Mouse (Mus musculus) limb, embryonic 10.5 days (tissue): ENCODE measurements at regions not wholly inside any gene's neighbourhood (a gene's known extent, or its start where the extent isn't known, plus 50 kb on each side); places are given as distances from the start of the nearest gene placed in this dataset.
"Not testable (repeated sequence)": the region's sequence is repeated elsewhere in the genome, so short reads cannot be mapped to it uniquely, and the experiment has no call there.

Source experiments
- DNase-seq: peaks from one replicate; pipeline ENCODE4 v3.0.0-alpha.2; 2017; ENCODE audit warnings: low spot score
- H3K27ac ChIP-seq: fragments of 300-500 bp; sonication (generic); 2 replicates; pipeline ENCODE4 v1.5.1; 2016; ENCODE audit warnings: mild to moderate bottlenecking
- H3K27me3 ChIP-seq: fragments of 300-500 bp; sonication (generic); 2 replicates; pipeline ENCODE4 v1.6.1; 2016; ENCODE audit warnings: low read depth, mild to moderate bottlenecking; ENCODE audit not compliant: poor library complexity, severe bottlenecking
- H3K36me3 ChIP-seq: fragments of 300-500 bp; sonication (generic); 2 replicates; pipeline ENCODE4 v1.6.1; 2016; ENCODE audit warnings: mild to moderate bottlenecking, moderate library complexity
- H3K4me1 ChIP-seq: fragments of 300-500 bp; sonication (generic); 2 replicates; pipeline ENCODE4 v1.6.1; 2016
- H3K4me3 ChIP-seq: fragments of 300-500 bp; sonication (generic); 2 replicates; pipeline ENCODE4 v1.5.1; 2016; ENCODE audit warnings: mild to moderate bottlenecking, moderate library complexity
- H3K9me3 ChIP-seq: fragments of 300-500 bp; sonication (generic); replicated peaks from 2 replicates; pipeline ENCODE4 v1.6.1; 2016; ENCODE audit warnings: mild to moderate bottlenecking
- WGBS: fragments of 180-500 bp; shearing (Covaris S2); methylation state at CpG from one replicate; pipeline ENCODE4 v1.1.7; 2016; 5-methylcytosine and 5-hydroxymethylcytosine counted together

GRCm38 (mm10) chr5:64587895-64588738 lies 215.1 kb upstream of the Klf3 start:
- DNase-seq, result no peak
- Histone ChIP-seq H3K27ac (peak overlapping the region; percentile 74), H3K9me3 (no peaks in the 10 kb centered on the region), H3K27me3 (no peaks in the 10 kb centered on the region), H3K4me1 (peaks cover 35% of the 10 kb centered on the region), H3K4me3 (no peak overlapping the region), H3K36me3 (no peaks in the 10 kb centered on the region)
- 33% methylated on average over 8 of the region's 8 CpGs for WGBS

GRCm38 (mm10) chr5:64588768-64589167 lies 214.4 kb upstream of the Klf3 start:
- not testable (repeated sequence) for H3K27ac ChIP-seq
- 94% methylated on average over 8 of the region's 8 CpGs for WGBS

GRCm38 (mm10) chr5:64590036-64590435 lies 213.2 kb upstream of the Klf3 start:
- Histone ChIP-seq H3K36me3 (no peaks in the 10 kb centered on the region), H3K4me3 (no peak overlapping the region), H3K9me3 (no peaks in the 10 kb centered on the region), H3K27me3 (no peaks in the 10 kb centered on the region), H3K4me1 (peaks cover 50% of the 10 kb centered on the region), H3K27ac (no peak overlapping the region)
- WGBS, result 96% methylated on average over 5 of the region's 5 CpGs
- no peak for DNase-seq

More at GRCm38 (mm10) chr5:64588768-64589167, 214.4 kb upstream of the Klf3 start:
- not testable (repeated sequence) for H3K4me3 ChIP-seq, H3K9me3 ChIP-seq, H3K36me3 ChIP-seq, DNase-seq, H3K27me3 ChIP-seq
- H3K4me1 ChIP-seq, result peaks cover 39% of the 10 kb centered on the region

GRCm38 (mm10) chr5:64590747-64591146 lies 212.4 kb upstream of the Klf3 start:
- no peak overlapping the region for H3K4me3 ChIP-seq
- no peaks in the 10 kb centered on the region for H3K27me3 ChIP-seq
- no peak for DNase-seq
- H3K27ac ChIP-seq, result no peak overlapping the region
- H3K9me3 ChIP-seq, result no peaks in the 10 kb centered on the region
- H3K36me3 ChIP-seq, result no peaks in the 10 kb centered on the region
- peaks cover 50% of the 10 kb centered on the region for H3K4me1 ChIP-seq
- WGBS, result 86% methylated on average over 1 of the region's 1 CpGs

GRCm38 (mm10) chr5:64591792-64592191 lies 211.4 kb upstream of the Klf3 start:
- 94% methylated on average over 2 of the region's 2 CpGs for WGBS
- no peak for DNase-seq
- Histone ChIP-seq H3K27me3 (no peaks in the 10 kb centered on the region), H3K36me3 (no peaks in the 10 kb centered on the region), H3K4me1 (peaks cover 57% of the 10 kb centered on the region), H3K4me3 (no peak overlapping the region), H3K27ac (no peak overlapping the region), H3K9me3 (no peaks in the 10 kb centered on the region)

GRCm38 (mm10) chr5:64595220-64595619 lies 208.0 kb upstream of the Klf3 start:
- DNase-seq, result peak; percentile 46
- Histone ChIP-seq H3K27me3 (no peaks in the 10 kb centered on the region), H3K36me3 (no peaks in the 10 kb centered on the region), H3K27ac (peak overlapping the region; percentile 85), H3K4me1 (peaks cover 73% of the 10 kb centered on the region), H3K4me3 (no peak overlapping the region), H3K9me3 (no peaks in the 10 kb centered on the region)
- WGBS, result 52% methylated on average over 3 of the region's 3 CpGs

GRCm38 (mm10) chr5:64595751-64596344 lies 207.3 kb upstream of the Klf3 start:
- Histone ChIP-seq H3K4me3 (peak overlapping the region; percentile 8; the same call in 1 of the 2 replicates), H3K27me3 (no peaks in the 10 kb centered on the region), H3K27ac (peak overlapping the region; percentile 85), H3K9me3 (no peaks in the 10 kb centered on the region), H3K36me3 (no peaks in the 10 kb centered on the region), H3K4me1 (peaks cover 79% of the 10 kb centered on the region)
- peak; percentile 64 for DNase-seq
- 19% methylated on average over 17 of the region's 17 CpGs for WGBS

GRCm38 (mm10) chr5:64597021-64597420 lies 206.2 kb upstream of the Klf3 start:
- Histone ChIP-seq H3K4me1 (peaks cover 90% of the 10 kb centered on the region), H3K4me3 (no peak overlapping the region), H3K9me3 (no peaks in the 10 kb centered on the region), H3K36me3 (no peaks in the 10 kb centered on the region), H3K27me3 (no peaks in the 10 kb centered on the region), H3K27ac (peak overlapping the region; percentile 85)
- WGBS, result 65% methylated on average over 7 of the region's 7 CpGs
- no peak for DNase-seq

GRCm38 (mm10) chr5:64597451-64597850 lies 205.7 kb upstream of the Klf3 start:
- WGBS, result 83% methylated on average over 3 of the region's 3 CpGs
- Histone ChIP-seq H3K27me3 (no peaks in the 10 kb centered on the region), H3K4me1 (peaks cover 91% of the 10 kb centered on the region), H3K36me3 (no peaks in the 10 kb centered on the region), H3K9me3 (no peaks in the 10 kb centered on the region), H3K4me3 (no peak overlapping the region), H3K27ac (peak overlapping the region; percentile 85)
- no peak for DNase-seq

- Histone ChIP-seq H3K36me3 (no peaks in the 10 kb centered on the region), H3K27me3 (no peaks in the 10 kb centered on the region), H3K9me3 (no peaks in the 10 kb centered on the region), H3K27ac (peak overlapping the region; percentile 44; the same call in 1 of the 2 replicates), H3K4me3 (no peak overlapping the region), H3K4me1 (peaks cover 83% of the 10 kb centered on the region)
- DNase-seq, result no peak
- 91% methylated on average over 3 of the region's 3 CpGs for whole genome bisulfite sequencing
These were observed 204.6 kb upstream of the Klf3 start for GRCm38 (mm10) chr5:64598606-64599005.

GRCm38 (mm10) chr5:64599015-64599414 lies 204.2 kb upstream of the Klf3 start:
- no peak overlapping the region for H3K4me3 ChIP-seq
- peak overlapping the region; percentile 83 for H3K27ac ChIP-seq
- DNase-seq, result no peak
- 67% methylated on average over 3 of the region's 3 CpGs for WGBS
- peaks cover 79% of the 10 kb centered on the region for H3K4me1 ChIP-seq
- no peaks in the 10 kb centered on the region for H3K36me3 ChIP-seq
- no peaks in the 10 kb centered on the region for H3K27me3 ChIP-seq
- no peaks in the 10 kb centered on the region for H3K9me3 ChIP-seq

- H3K4me3 ChIP-seq, result peak overlapping the region; percentile 22; the same call in 1 of the 2 replicates
- peaks cover 70% of the 10 kb centered on the region for H3K4me1 ChIP-seq
- H3K9me3 ChIP-seq, result no peaks in the 10 kb centered on the region
- no peaks in the 10 kb centered on the region for H3K36me3 ChIP-seq
- 40% methylated on average over 13 of the region's 13 CpGs for whole genome bisulfite sequencing
- H3K27ac ChIP-seq, result peak overlapping the region; percentile 83
- no peaks in the 10 kb centered on the region for H3K27me3 ChIP-seq
- DNase-seq, result no peak
These were observed 203.3 kb upstream of the Klf3 start for GRCm38 (mm10) chr5:64599865-64600288.

GRCm38 (mm10) chr5:64600392-64600791 lies 202.8 kb upstream of the Klf3 start:
- Histone ChIP-seq H3K27ac (peak overlapping the region; percentile 83), H3K9me3 (no peaks in the 10 kb centered on the region), H3K36me3 (no peaks in the 10 kb centered on the region), H3K4me1 (peaks cover 65% of the 10 kb centered on the region), H3K4me3 (peak overlapping the region; percentile 22; the same call in 1 of the 2 replicates), H3K27me3 (no peaks in the 10 kb centered on the region)
- peak; percentile 48 for DNase-seq
- 40% methylated on average over 7 of the region's 7 CpGs for WGBS
